Mouse (Mus musculus): ENCODE measurements around the gene Nrn1.

Nrn1 gene

DNA sequence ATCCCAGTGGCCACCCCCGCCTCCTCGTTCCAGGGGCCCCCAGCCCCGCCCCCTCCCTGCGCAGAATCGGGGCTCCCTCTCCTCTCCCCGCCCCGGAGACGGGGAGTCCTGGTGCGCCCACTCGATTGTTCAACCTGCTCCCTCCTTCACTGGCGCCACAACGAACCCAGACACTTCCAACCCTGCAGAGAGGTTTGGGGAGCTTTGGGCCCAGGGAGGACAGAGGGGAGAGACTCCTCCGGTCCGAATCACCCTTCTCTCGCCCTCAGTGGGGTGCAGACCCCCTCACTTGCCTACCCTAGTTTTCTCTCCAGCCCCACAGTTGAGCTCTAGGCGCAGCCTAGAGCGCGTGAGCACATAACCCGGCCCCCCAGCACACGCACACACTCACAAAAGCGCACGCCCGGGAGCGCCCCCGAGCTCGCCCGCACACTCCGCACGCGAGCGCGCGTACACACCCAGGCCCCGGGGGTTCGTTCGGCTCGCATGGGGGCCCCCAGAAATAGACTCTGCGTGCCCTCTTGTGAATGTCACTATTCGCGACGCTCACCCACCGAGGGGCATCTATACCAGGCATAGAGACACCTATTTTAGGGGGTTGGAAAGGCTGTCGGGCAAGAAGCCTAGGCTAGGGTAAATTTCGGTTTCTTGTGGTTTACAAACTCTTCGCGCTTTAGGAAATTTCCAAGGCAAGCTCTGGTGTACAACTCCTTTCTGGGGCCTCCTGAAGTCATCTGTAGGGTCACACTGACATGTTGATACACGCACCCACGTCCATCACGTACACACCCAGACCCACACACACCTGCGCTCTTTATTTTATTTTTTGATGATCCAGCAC, at the start of gene Nrn1:
TSS of gene Nrn1 (minus strand) at position 401 of the 841 bp plus-strand sequence.
- peak; percentile 24 for DNase-seq (ENCODE audit: low spot score)

DNA sequence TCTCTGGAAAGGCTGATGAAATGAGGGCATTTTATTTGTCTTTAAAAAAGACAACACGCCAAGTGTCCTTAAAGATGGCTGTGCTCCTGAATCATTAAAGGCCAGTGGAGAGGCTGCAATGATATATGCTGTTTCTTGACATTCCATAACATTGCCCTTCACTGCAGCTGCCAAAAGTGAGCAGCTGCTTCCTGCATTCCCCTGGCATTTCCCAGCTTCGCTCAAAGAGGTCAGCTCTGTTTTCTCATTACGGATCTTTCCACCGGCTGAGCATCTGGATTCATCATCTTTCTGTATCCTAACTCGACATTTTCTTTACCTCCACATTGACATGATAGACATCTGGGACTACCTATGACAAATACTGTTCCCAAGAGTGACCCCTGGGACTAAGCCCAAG, 44.7 kb upstream of the Nrn1 start:
- no peak for DNase-seq (ENCODE audit: low spot score)

DNA sequence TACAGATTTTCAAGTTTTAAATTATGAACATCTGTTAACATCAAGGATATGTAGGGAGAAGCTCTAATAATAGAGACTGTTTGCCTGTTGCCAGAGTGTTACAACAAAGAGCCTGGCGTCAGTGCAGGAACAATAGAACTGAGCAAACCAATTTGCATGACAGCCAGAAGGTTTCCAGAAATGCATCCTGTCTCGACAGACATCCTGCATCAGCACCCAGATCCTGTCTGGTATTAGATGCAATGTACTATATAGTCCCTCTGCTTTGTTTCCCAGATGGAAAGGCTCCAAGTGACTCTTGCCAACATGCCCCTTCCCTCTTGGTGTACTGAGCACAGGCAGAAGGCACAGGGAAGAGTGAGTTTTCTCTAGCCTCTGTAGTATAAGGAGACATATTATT, 31.9 kb upstream of the Nrn1 start:
- no peak for DNase-seq (ENCODE audit: low spot score)

DNA sequence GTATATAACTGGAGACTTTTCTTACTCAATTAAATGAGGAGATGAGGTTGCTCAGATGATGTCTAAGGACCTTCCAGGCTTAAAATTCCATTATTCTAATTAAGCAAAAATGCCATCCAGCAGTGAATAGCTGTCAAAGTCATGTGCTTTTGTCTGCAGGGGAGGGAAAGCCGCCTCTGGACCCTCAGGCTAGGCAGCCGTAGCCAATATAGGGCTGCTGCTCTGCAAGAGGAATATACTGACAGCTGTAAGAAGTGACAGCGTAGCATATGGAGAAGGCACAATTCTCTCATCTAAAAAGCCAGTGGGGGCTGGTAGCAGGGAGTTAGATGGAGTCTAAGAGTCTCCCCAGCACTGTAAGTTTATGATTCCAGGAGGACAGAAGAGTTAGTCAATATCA, 16.9 kb upstream of the Nrn1 start:
- DNase-seq (ENCODE audit: low spot score) = no peak

DNA sequence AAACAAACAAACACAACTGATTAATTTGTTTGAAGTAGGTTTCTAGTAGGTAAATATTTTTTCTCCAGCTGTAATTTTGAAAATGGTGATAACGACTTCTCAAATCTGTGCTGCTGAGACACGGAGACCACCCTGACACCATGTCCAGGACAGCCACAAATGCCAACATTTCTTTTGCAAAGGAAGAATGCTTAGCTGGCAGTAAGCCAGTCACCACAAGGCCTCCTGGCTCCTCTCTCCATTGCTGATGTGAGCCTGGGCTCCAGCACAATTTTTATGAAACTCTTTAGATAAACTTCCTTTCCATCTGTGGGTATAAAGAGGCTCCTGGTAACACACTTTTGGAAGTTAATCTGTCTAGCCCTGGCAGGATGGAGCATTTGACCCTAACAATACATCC, 15.1 kb upstream of the Nrn1 start:
- no peak for DNase-seq (ENCODE audit: low spot score)

DNA sequence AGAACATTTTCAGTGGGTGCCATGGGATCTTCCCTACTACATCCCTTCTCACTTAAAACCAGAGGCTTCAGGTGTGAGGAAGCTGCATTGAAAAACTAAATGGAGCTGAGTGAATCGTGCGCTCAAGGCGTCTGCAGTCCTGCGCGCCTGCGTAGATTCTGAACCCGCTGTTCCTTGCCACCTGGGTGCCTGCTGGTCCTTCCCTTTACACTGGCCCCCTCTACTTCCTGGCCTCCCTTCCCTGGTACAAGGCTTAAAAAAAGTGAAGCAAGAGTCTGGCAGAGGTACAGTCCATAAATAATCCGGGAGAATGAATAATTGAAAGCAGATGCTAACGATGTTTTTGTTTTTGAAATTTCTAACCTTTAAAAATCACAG, 1.7 kb upstream of the Nrn1 start:
- DNase-seq (ENCODE audit: low spot score) = peak; percentile 70

DNA sequence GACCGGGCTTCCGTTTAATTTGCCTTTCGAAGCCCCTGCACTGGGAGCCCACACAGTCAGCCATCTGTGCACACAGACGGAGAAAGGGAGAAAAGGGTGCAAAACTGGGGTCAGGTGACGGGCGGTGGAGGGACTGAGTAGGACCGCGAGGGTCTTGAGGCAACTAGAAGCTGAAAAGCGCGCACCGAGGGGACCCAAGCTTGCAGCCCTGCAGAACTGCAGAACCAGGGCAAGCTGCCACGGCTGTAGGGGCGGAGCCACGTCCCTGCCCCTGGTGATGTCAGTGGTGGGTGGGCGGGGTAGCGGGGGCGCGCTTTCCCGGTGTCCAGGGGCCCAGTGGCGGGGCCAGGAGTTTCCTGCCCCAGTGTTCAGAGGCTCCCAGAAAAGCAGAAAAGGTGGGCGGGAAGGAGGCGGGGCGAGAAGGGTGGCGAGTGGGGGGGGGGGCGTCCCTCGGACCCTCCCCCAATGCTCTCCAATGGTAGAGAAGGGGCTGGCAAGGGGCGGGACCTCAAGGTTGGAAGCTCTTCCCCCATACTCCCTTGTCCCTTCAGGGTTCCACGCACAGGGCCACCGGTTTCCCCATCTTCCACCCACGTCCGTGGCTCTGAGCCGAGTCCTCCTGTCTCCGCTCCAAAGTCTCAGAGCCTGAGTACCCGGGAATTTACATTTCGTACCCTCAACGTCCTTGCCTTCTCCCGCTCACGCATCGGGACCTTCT, 1.1 kb upstream of the Nrn1 start:
- DNase-seq (ENCODE audit: low spot score) = peak; percentile 77

DNA sequence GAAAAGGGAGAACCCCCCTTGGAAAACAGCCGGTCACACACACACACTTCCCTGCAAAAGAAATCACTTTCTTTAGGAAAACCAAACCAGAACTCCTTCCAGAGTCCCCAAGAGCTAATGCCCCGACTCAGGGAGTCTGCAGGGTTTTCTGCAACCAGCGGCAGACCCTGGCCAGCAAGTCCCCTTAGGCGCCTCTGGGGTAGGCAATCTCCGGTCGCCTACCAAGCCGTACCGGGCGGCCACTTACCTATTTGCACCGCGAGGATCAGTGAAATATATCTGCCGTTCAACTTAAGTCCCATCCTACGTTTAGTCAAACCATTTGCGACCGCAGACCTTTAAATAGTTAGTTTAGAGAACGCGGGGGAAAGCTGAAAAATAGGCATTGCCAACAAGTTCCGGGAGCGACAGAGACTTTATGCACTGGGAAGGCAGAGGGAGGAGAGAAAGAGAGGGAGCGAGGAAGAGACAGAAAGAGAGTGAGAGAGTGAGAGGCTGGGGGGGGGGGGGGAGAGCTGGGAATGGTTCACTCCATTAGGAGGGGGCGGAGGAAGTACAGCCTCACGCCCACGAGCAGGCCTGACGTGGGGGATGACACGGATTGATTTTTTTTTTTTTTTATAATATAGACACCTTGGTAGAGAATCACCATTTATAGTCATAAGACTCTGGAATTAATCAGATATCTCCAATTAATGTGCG, 791 bp downstream of the Nrn1 start:
- peak; percentile 39 for DNase-seq (ENCODE audit: low spot score)

DNA sequence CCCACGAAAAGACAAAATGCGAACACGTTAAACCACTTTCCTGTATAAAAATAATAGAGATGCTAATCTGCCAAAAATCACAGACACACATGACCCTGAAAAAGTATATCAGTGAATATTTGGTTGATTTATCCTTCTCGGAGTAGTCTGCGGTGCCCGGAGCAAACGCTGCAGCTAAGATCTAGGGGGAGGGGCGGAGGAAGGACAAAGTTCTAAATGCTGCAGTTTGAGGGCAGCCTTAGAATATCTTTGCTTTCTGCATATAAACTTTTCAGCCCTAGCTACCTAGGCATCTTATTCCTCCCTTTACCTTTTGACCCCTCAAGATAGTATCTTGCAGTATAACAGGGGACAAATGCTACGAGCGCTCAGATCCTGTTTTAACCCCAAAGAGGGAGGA, 1.4 kb downstream of the Nrn1 start:
- peak; percentile 28 for DNase-seq (ENCODE audit: low spot score)

DNA sequence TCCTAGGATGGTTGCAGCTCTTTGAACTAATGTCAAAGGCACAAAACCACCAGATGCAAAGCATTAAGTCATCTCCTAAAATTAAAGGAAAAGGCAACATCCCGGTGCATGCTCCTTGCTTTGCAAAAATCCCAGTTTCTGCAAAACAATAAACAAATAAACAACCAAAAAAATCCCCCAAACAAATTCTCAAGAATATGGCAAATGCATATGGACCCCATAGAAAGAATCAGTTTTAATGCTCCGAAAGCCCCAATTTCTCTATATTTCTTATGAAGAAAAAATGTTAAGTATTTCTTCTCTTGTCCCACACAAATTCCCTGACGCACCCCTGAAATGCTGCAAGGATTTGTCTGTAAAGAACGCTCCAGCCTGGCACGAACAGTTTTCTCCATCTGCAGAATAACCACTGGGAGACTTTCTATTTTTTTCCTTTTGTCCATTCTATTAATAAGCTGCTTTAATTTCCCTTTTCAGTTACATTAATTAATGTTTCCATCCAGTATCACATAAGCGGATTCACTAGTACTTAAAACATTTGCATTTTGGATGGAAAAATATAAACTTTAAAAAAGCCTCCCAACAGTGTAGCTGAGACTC, 1.9 kb downstream of the Nrn1 start:
- no peak for DNase-seq (ENCODE audit: low spot score)

DNA sequence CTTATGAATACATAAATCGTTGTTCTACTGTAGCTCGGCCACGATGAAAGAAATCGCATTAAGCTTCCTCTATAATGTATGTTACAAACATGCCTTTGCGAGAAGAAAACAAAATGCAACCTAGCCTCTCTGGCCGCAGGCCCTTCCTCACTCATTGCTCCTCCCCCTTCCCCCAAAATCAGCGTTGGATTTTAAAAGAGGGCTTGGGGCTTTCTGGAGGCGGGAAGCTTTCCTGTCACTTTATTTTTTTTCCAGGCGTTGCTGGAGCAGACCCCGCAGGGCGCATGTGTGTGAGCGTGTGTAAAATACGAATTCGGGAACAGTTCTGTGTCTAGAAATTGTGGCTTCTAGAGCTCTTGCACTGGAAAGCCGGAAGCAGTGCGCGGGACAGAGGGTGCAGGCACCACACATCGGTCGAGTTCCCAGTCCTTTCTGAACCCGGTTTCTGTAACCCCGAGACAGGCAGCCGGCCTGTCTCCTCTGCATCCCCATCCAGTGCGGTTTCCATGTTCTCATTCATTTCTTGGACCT, 2.9 kb downstream of the Nrn1 start:
- DNase-seq (ENCODE audit: low spot score) = no peak

DNA sequence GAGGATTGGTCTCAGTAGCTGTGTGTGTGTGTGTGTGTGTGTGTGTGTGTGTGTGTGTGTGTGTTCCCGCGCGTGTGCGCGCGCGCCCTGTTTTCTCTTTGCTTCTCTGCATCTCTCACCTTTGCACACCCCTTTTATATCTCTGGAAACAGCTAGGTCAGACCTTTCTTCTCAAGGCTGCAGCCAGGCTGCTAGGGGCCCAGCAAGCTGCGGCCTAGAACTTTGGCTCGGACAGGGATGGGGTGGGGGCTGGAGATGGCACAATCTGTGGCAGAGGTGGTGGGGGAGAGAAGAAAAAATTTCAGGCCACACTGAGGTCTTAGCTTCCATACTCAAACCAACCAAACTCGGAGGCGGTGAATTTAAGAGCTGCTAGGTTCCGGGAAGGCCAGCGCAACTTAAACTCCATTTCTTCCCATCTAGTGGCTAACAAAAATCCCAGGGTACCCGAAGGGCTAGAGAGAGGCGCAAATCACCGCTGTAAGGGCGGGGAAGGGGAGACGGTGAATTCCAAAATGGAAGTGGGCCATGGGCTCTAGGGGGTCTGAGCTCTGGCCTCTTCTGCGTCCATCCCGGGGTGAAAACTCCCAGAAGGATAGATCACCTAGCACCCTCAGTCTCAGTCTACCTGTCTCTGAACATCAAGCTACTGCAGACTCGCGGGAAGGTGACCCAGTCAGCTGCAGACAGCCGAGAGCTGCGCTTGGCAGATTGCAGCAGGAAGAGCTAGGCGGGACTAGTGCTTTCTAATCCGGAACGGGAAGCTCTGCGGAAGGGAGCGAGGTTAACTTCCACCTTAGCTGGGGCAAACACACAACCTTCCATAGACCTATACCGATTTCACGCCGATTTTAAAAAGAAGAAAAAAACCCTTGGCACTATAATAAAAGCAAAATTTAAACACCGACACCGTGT, 3.7 kb downstream of the Nrn1 start:
- DNase-seq (ENCODE audit: low spot score) = no peak

DNA sequence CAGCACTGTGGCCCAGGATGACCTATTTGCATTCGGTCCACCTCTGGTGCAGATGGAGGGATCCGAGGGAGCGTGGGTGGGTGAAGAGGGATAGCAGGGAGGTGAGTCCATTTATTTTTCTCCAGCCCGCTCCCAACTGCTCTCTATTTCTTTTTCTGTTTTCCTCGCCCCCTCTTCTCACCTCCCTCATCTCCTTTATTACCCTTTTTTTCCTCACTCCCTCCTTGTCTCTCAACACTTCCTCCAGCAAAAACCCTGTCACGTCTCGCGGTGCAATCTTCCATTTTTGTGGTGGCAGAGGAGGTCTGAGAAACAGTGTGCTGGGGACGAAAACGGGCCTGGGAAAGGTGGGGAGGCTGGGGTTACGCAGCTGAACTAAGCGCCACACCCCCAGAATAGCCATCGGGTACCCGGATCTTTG, 4.6 kb downstream of the Nrn1 start:
- no peak for DNase-seq (ENCODE audit: low spot score)

DNA sequence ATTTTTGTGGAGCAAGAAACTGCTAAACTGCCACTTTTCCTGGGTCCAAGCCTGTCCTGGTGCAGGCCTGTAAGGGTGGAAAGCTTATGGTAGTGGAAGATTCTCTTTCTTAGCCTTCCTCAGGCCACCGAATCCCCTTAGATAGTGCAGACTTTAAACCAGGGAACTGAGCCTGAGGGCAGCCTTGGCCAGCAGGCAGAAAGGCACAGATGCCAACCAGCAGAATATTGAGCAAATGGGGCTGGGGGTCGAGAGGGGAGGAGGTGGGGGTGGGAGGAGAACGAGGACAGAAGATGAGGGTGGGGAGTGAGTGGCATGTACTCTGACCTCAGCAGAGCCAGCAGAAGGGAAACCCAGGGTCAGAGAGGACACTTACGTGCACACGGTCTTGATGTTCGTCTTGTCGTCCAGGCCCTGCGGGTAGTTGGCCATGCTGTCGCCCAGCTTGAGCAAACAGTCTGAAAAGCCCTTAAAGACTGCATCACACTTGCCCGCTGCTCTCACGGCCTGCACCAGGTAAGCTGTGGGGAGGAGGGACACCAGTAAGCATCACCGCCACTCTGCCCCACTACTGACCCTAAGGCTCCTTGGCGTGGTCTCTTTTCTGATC, 5.1 kb downstream of the Nrn1 start:
- no peak for DNase-seq (ENCODE audit: low spot score)

DNA sequence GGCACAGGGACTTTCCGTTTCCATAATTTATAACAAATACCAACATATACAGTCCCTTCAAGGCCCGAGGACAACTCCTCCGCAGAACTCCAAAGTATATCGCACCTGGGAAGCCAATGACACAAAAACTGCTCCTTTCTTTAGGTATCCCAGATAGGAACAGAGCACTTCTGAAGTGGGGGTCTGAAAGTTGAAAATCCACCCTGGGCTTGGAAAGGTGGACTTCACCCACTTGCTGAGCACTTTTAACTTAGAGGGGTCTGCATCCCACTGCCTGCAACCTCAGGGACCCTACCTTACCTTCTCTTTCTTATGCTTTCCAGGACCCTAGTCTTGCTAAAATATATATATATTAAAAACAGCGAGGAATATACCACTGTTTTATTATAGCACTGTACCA, 6.4 kb downstream of the Nrn1 start:
- DNase-seq (ENCODE audit: low spot score) = no peak

DNA sequence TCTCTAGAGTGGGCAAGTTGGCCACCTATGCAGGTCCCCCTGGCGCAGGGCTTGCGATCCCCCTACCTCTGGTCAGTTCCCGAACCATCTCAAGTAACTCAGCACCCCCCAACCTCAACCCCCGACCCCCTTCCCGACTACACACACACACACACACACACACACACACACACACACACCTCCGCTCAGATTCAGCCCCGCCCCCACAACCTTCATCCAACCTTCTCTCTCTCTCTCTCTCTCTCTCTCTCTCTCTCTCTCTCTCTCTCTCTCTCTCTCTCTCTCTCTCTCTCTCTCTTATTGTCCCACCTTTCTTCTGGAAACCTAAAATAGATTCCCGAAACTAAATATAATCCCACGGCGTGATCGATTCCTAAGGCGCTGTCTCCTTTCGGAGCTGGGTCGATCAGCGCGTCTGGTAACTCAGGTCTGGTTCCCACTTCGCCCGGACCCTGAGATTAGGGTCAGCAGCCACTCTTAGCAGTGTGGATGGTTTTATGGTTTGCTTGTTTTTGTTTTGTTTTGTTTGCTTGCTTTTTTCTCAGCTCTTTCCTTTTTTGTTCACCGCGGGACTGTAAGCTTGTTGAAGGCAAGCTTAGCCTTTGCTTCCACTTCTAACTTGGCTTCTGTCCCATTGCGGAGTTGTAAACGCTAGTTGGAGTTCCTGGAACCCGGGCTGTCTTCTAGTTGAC, 7.0 kb downstream of the Nrn1 start:
- no peak for DNase-seq (ENCODE audit: low spot score)

DNA sequence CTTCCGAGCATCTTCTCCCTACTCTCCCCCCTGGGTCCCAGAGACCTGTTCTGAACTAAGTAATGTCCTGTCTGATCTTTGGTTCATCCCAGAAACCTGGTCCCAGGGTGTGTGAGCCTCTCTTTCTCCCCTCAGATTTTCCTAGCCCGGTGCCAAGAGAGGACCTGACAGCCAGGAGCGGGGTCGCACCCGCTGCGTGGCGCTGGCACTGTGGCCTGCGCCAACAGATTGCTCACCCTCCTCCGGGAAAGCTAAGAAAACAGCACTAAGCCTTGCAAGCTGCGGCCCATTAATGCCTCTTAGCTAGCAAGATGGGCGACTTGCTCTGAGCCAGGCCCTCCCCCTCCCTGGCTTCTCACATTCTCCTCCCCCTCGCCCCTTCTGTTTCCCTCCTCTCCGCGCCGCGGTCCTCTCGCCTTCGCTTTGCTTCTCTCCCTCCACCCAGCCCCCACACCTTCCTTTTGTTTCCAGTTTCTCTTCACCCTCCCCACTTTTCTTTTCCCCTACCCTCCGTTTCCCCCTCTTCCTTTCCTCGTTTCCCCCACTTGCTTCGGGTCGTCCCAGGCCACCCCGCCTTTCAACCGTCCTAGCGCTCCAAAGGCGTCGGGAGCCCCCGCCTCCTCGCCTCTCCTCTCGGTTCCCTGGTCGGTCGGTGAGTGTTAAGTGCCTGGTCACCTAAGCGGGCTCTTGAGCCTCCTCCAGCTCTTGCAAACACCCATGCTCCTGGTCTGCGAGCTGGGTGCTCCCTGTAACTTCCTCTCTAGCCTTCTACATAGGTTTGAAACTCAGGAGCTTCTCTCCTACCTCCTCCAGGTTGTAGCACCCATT, 7.8 kb downstream of the Nrn1 start:
- DNase-seq (ENCODE audit: low spot score) = no peak

DNA sequence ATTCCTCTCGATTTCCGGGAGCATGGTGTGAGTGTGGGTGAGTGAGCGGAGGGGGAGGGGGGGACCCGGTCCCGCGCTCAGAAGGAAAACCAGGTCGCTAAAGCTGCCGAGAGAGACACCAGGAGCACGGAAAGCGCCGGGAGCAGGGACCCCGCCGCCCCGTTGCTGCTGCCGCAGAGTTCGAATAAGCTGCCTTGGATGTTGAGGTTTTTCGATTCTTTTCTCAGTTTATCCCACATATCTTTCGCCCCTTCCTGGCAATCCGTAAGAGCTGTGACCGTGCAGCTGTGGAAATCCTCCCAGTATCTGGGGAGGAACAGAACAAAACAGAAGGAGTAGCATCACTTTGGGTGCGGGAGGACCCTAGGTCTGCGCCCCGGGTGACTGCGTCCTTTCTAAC, 8.4 kb downstream of the Nrn1 start:
- DNase-seq (ENCODE audit: low spot score) = no peak

DNA sequence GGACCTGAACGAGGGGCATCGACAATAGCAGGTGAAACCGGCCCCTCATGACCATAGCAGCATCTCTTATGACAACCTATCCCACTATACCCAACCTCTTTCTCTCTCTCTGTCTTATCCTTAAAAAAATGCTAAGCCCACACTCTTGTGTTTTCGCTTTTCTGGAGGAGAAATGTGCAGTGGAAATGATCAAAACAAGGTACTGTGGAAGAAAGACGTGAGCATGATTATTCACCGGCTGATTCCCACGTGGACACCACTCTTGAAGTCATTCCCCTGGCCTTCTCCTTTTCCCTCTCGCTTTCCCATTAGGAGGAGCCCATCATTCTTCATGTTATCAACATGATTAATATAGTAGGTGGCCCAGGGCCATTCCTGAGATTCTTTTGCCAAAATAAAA, 9.1 kb downstream of the Nrn1 start:
- DNase-seq (ENCODE audit: low spot score) = no peak
